Mouse (Mus musculus) adrenal gland, postnatal 14 days (tissue): Measurements from ENCODE around the gene Ppat. TPM values are rescaled to one million over a fixed set of nuclear protein-coding genes. Genes with fewer than 3 reads are reported as not detected.
A peak's percentile ranks its signal among the peaks of the same experiment; 100 is the strongest.
"Not testable (repeated sequence)": the region's sequence is repeated elsewhere in the genome, so short reads cannot be mapped to it uniquely, and the experiment has no call there.

Experiments used
- DNase-seq: peaks from one replicate; pipeline ENCODE4 v3.0.0; 2021; ENCODE audit warnings: mixed read lengths
- total RNA-seq: library from RNA; stranded (reverse); gene quantifications from 2 replicates; pipeline ENCODE4 v1.2.3, GENCODE M21; 2021

Gene Ppat
- total RNA-seq, 1 experiment from 2014 or later: 21.6 TPM

- DNase-seq: no peak
These were observed 3.6 kb downstream of the Ppat start for GRCm38 (mm10) chr5:76947758-76948157.

DNA sequence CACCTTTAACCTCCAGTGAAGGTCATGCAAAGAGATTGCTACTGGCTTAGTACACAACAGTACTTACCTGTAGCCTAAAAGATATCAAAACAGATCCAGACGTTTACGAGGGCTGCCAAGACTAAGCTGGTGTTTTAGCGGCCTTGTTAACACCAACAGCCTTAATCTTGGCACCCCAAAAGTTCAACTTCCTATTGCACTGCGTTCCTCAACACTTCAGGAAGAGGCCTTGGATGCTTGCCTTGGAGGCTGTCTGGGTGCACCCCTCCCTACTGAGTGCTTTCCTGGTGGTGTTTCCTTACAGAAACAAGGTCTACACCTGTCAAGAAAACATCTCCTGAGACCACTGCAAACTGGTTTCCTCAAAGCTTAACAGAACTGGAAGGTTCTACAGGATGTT lies 4.2 kb downstream of the Ppat start:
- no peak for DNase-seq

DNA sequence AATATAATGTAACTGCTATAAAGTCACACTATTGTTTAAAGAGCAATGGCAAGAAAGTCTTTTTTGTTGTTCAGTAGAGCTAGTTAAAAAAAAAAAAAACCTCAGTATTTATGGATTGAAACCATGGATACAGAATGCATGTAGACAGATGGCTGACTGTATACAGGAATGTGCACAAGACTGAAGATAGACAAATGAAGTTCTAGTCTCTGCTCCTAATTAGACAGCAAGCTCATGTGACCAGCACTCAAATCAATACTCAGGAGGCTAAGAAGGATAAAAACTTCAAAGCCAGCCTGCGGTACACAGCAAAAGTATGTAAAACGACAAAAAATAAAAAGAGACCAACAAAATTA lies 5.7 kb downstream of the Ppat start:
- no peak for DNase-seq

DNA sequence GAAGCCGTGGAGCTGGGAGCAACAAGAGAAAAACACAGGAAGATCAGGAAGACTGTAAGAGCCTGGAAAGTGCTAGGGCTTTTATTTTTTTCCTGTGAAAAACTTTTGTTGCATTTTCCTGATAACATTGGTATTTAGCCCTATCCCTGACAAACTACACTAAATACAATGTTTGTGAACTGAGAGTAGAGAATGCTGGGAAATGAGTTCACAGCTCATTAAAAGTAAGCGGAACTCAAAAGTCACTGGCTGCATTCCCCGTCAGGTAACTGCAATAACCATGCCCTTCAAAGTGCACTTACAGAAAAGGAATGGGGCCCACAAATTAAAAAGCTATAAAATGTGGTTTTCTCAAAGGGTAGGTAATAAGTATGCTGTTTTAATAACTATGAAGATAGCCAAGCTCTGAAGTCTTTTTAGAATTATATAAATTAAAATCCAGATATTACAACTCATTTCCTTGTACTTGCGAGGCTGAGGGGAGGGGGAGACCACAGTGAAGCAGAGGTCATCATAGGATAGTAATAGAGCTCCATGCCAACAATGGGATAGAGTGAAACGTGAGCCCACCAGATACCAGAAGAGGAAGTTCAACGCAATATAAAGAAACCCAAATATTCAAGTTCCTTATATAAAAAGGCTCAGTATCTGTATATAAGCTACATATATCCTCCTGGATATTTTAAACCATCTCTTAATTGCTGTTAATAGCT lies 6.3 kb downstream of the Ppat start:
- no peak for DNase-seq

DNA sequence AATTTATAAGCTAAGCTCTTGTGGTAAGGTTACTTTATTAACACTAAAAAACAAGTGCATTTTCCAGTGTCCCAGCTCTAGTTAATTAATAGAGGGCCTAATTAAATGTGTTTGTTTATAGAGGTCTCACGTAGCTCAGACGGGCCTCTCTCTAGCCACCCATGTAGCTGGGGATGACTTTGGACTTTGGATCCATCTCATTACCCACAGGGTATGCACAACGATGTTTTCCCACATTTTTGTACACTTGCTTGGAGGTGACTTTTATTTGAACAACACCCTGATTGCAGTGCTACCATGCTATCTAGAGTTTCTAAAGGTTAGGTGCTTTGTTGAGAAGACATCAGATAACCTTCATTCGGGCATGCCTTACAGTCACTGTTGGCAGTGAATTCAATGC lies 8.9 kb downstream of the Ppat start:
- no peak for DNase-seq

GRCm38 (mm10) chr5:76941975-76942374 lies 9.4 kb downstream of the Ppat start:
- no peak for DNase-seq

DNA sequence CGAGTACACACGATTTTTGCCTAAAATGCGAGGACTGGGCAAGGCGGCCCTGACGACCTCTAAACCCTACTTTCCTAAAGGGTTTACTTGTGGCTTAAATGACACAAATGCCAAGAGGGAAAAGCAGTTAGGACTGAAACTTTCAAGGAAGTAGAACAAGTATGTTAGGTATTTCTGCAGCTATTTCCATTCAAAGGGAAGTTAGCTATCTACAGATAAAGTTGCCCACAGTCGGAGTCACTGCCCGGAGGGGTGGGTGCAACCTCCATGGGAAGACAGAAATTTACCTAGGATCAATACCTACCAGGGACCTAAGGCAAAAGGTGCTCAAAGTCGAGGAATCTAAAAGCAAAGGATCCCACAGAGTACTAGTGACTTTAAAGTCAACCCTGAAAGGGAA lies 11.7 kb downstream of the Ppat start:
- DNase-seq: no peak

- DNase-seq: peak; percentile 40
These were observed 22.0 kb downstream of the Ppat start for GRCm38 (mm10) chr5:76929180-76929877.

DNA sequence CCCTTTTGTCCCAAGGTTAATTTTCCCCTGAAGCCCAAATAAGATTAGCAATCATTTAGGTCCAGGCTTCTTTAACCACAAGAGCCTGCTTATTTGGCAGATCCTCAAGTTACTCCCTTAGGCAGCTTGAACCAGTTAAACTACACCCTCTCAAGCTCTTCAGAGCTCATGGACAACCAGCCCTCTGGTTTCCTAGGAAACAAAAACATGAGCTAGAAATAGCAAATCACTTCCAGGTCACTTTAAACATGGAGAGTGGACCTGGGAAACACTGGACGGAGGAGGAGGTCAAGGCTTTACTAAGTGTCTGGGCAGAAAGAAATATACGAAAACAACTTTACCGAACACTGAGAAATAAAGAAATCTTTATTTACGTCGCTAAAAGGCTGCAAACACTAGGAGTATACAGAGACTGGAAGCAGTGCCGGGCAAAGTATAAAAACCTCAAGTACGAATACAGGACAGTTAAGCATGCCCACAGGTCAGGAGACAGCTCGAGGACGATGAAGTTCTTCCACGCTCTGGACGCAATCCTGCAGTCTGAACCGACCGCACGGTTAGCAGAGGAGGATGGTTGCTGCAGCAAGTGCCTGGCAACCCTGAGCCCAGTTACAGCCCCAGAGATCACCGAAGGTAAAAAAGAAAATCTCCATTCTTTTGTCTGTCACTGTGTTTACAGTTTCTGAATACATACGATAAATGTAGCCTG lies 23.1 kb downstream of the Ppat start:
- peak; percentile 44 for DNase-seq

DNA sequence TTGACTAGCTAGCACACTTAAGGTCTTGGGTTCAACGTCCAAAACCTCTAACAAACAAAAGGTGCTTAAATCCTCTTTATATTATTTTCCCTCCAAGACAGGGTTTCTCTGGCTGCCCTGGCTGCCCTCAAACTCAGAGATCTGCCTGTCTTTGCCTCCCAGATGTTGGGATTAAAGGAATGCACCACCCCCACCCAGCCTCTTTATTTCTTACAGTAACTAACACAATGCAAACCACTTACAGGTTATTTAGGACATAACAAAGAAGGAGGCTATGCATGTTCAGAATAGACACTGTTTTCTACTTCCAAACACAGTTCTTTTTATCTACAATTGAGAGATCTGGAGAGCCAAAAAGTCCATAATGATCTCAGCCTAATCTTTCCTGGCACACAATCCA lies 27.1 kb downstream of the Ppat start:
- no peak for DNase-seq

DNA sequence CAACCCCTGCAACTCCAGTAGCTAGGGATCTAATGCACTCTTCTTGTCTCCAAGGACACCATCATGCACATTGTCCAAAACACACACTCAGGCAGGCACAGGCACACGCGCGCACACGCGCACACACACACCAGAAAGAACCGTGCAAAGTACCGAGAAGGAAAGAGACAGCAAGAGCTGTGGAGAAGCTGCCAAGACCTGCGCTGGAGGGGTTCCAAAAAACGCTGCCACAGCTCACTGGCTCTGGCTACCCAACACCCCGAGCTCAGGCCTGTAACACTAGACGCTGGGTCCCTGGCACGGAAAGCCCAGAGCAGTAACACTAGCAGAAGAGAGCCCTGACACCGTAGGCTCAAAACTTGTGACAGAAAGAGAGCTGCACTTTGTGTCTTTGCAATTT lies 27.9 kb downstream of the Ppat start:
- DNase-seq: peak; percentile 83

DNA sequence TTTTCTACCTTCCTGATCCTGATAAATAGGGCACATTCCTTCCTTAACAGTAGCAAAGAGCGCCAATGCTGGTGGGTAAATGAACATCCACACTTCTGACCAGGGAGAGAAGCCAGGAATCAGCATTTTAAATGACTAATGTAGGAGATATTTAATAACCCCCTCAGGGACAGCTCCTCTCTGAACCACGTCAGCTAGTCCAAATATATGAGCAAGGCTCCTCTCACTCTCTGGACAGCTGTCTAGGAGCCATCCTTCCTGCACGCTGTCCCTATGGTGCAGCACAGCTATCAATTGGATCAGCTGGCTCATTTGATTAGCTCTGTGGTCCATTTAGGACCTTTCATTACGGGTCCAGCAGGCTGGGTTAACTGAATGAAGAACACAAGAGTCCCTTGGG lies 28.5 kb downstream of the Ppat start:
- DNase-seq: no peak

GRCm38 (mm10) chr5:76912522-76912921 lies 38.9 kb downstream of the Ppat start:
- DNase-seq: not testable (repeated sequence)

GRCm38 (mm10) chr5:76910807-76911206 lies 40.6 kb downstream of the Ppat start:
- DNase-seq: no peak

DNA sequence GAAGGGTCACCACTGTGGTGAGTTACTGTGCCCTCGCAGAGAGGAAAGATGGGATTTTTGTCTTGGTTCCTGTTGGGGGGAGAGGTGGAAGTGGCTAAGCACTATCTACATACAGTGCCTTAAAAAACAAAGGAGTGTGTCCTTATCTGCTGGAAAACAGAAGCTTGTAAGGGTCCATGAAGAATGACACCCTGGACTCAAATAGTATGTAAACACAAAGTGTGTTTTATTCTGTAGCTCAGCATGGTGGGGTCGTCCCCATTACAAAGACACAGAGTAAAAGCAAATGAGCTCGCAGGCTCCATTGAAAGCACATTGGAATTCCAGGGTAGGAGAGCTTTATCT lies 45.3 kb downstream of the Ppat start:
- no peak for DNase-seq

DNA sequence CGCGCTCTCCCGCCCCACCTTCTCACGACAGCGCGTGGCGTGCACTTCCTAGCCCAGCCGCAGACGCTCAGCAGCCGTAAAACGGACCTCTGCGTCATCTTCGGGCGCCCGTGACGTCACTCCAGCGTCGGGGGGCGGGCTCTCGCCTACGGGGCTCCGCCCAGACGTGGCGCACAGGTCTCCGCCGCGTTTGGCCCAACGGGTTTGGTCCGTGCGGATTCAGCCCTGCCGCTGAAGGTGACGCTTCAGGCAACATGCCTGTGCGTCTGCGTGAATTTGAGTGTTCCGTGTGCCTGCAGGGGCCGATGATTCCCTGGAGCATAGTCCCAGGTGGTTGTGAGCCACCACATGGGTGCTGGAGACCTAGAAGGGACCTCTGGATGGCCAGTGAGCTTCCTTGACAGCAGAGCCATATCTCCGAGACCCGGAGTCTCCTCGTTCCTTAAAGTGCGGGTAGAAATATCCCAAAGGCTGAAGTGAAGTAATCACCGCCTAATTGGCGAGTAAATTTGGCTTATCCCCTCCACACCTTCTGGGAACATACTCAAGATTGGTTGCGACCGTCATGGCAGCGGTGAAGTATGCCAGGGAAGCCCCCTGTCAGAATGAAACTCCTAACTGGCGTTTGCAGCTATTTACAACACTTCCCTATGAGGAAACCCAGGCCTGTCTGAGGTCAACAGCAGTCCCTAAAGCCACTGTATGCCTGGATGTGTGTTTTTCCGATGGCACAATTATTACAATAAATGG lies 45.8 kb downstream of the Ppat start, which contains the start of gene Aasdh:
Gene Aasdh (minus strand): TSS at position 110 of the 750 bp plus-strand sequence.
- DNase-seq: peak; percentile 99

DNA sequence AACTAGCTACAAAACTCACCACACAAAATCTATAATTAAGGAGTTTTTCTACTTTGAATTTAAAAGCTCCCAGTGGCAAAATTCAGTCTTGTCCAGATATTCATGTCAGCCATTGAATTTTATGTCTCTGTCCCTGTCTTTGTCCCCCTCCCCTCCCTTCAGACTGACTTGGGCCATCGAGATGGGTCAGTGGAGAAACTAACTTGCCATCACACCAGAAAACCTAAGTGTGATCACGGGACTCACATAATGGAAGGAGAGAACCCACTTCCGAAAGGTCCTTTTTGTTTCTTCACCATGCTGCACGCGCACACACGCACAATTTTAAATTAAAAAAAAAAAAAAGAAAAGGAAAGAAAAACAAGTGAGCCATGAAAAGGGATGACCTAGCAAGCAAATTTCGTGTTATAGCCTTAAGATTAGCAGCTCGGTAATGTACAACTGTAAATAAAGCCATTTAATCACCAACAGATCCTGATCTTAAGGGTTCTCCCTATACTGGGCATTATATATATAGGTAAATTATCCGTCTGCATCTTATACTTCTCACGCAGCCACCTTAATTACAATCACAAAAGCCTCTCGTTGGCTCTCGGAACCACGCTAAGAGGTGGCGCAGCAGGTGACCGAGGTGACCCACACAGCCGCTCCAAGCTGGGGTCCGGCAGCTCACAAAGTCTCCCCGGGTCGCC lies 46.5 kb downstream of the Ppat start:
- DNase-seq: peak; percentile 22

DNA sequence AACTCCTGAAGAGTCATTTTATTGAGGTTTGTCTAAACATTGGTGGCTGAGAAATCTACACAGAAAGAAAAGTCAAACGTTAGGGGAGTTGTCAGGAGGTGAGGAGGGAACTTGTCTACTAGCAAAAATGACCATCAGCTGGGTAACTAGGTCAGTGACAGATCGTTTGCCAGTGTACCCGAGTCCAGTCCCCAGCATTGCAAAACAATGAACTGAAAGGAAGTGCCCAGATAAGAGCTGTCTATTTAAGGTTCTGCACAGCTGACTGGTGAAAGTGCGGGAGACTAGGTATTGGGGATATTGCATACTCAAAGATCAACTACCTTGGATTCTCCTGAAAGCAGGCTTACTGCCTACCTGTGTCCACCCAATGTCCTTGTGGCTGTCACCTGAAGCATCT lies 49.2 kb downstream of the Ppat start:
- no peak for DNase-seq

- DNase-seq: no peak
These were observed 58.3 kb downstream of the Ppat start for GRCm38 (mm10) chr5:76893084-76893483.

DNA sequence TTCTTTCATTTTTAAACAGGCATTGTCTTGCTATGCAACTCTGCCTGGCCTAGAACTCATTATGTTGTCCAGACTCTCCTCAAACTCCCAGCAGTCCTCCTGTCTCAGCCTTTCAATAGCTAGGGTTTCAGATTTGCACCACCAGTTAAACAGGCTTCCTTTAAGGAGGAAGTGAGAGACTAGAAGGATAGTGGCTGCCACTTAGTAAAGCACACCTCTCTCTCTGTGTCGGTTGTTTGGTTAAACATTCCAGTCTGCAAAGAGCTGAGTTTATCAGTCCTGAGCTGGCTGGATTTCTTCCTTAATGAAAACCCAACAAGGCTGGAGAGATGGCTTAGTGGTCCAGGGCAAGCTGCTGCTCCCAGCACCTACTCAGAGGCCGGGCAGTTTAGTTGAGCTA lies 58.8 kb downstream of the Ppat start:
- DNase-seq: no peak

DNA sequence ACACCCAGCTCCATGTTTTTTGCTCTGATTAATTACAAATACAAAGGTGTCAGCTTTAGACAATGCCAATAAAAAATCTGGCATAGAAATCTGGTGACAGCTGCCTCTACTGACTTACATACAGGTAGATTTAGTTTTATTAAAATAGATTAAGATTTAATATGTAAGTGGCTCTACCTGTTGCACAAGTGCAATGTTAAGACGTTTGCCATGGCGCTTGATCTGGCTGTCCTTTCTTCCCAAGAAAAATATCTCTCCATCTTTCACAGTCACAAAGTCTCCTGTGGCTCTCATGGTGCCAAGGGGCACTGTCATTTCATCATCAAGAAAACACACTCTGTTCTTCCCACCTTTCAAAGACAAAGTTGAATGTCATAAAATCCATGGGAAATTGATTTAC lies 64.4 kb downstream of the Ppat start:
- no peak for DNase-seq

DNA sequence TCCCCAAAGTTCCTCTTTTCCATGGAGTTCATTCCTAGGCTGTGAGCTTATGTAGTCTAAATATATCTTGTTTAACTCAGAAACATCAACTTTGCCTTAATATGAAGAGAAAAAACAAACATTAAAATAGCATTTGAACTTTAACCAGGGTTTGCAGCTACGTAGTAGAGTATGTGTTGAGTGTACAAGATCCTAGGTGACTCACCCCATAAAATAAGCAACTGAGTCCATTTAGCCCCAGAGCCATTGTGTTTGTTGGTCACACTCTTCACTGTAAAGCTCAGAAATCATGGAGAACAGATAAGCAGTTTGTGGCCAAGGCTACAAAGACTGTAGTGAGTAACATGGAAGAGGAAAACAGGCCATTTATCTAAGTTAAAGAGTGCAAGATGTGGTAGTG lies 67.3 kb downstream of the Ppat start:
- no peak for DNase-seq
